Mouse (Mus musculus) brain, embryonic 14.5 days (tissue): ENCODE measurements around the gene Gm17949.

ENCODE experiments used
- CTCF ChIP-seq: fragments of 200-500 bp; IDR thresholded peaks from 2 replicates; pipeline ENCODE4 v1.5.1; 2012; ENCODE audit warnings: inconsistent platforms, mild to moderate bottlenecking, moderate library complexity, borderline replicate concordance; ENCODE audit not compliant: insufficient read depth, insufficient read length; ENCODE audit errors: extremely low read depth
- POLR2A ChIP-seq: fragments of 200-500 bp; IDR thresholded peaks from 2 replicates; pipeline ENCODE4 v1.6.1; 2012; ENCODE audit warnings: mild to moderate bottlenecking, inconsistent platforms, borderline replicate concordance; ENCODE audit not compliant: poor library complexity, insufficient read depth, insufficient read length, severe bottlenecking; ENCODE audit errors: extremely low read depth

DNA sequence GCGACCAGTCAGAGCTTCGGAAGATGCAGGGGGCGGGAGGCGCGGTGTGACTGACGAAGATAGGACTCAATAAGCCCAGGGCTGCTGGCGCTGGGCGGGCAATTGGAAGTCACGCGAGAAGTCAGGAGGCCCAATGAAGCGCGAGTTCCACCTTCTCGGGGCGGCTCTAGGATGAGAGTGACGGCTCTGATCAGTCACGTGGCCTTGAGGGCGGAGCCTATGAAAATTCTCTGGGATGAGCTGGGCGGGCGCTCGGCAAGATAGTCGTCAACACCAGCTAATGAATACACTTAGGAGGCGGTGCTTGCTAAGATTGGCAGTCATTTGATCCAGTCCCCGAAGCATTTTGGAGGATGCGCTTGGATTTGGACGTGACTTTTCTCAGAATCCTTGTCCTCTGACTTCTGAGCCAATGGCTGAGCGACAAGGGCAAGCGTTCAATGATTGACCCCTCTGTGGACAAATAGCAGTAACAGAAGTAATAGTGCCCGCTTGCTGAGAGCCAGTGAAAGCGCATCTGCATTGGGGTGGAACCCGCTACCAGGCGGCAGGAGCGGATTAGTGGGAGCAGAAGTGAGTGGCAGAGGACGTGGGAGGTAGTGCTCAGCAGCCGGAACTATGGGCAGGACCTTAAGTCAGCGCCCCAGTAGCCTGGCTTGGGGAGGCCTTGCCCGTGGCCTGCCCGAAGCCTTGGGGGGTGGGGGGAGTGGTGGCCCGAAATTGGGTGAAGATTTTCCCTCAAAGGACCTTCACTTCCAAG is 20.6 kb downstream of the Gm17949 start:
- TF ChIP-seq CTCF (no peak), POLR2A (peak; percentile 63; the same call in 1 of the 2 replicates)
